8 mouse cellular contexts compared by ENCODE assay signal in genomic region chr1:74332241-74332763, GRCm38 (mm10). TPM values are rescaled to one million over a fixed set of nuclear protein-coding genes. Genes with fewer than 3 reads are reported as not detected.
A peak's percentile ranks its signal among the peaks of the same experiment; 100 is the strongest.
DNase-seq lines count a peak whose midpoint lies in the region; ATAC-seq and TF ChIP-seq lines count a peak whose summit lies in the region.

No protein-coding gene starts in this region.

- no peak for TF ChIP-seq EP300 in MEL (IDR thresholded peaks at IDR 0.05; ENCODE audit: low read depth in 1 of 2, low read length in 2 of 2)

- H3K9ac ChIP-seq in MEL (ENCODE audit: control insufficient read depth, low read depth, low read length, poor library complexity, severe bottlenecking) = peak overlapping the region; percentile 54
- H3K9ac ChIP-seq in forebrain, postnatal 0 days = peak overlapping the region; percentile 62
- peak overlapping the region; percentile 57 for H3K9ac ChIP-seq in lung, embryonic 15.5 days

- H3K36me3 ChIP-seq in MEL (ENCODE audit: control insufficient read depth in 1 of 2, insufficient read depth in 2 of 2, low read length in 2 of 2) = peaks cover 0 to 13% of the 10 kb centered on the region in 2 experiments; a peak in 2 of 4 replicates
- no peaks in the 10 kb centered on the region for H3K36me3 ChIP-seq in forebrain, postnatal 0 days (ENCODE audit: insufficient read depth)
- H3K36me3 ChIP-seq in lung, embryonic 15.5 days = no peaks in the 10 kb centered on the region

- H3K79me2 ChIP-seq in MEL (ENCODE audit: control insufficient read depth, insufficient read depth, low read length, poor library complexity) = no peaks in the 10 kb centered on the region

- no peak for TF ChIP-seq CTCF in MEL (IDR thresholded peaks at IDR 0.05 in 2 of 3, conservative IDR thresholded peaks at IDR 0.05 in 1 of 3; ENCODE audit: control insufficient read depth in 1 of 3, insufficient read depth in 1 of 3, low read depth in 2 of 3, low read length in 3 of 3, poor library complexity in 1 of 3, severe bottlenecking in 1 of 3)
- peak; percentile 30; the same call in 1 of the 2 replicates for TF ChIP-seq CTCF in cerebellum, adult 2 months (IDR thresholded peaks at IDR 0.05; ENCODE audit: borderline replicate concordance, insufficient read depth, low read depth, low read length)
- peak; percentile 69 for TF ChIP-seq CTCF in forebrain, postnatal 0 days (IDR thresholded peaks at IDR 0.05; ENCODE audit: low read depth)

- no peaks in the 10 kb centered on the region for H3K9me3 ChIP-seq in MEL (replicated peaks; ENCODE audit: insufficient read depth, low read length)
- H3K9me3 ChIP-seq in forebrain, postnatal 0 days (ENCODE audit: low read length) = no peaks in the 10 kb centered on the region
- H3K9me3 ChIP-seq in lung, embryonic 15.5 days = no peaks in the 10 kb centered on the region

- 0% methylated on average over 36 of the region's 36 CpGs for WGBS in cerebellum, adult 2 months
- WGBS in forebrain, postnatal 0 days = 2% methylated on average over 33 of the region's 36 CpGs
- under 1% methylated on average over 36 of the region's 36 CpGs for WGBS in lung, embryonic 15.5 days

- peaks cover 10 to 25% of the 10 kb centered on the region in 2 experiments for H3K4me1 ChIP-seq in MEL (ENCODE audit: control insufficient read depth in 1 of 2, insufficient read depth in 2 of 2, low read length in 2 of 2)
- H3K4me1 ChIP-seq in cerebellum, adult 2 months (ENCODE audit: control insufficient read depth, insufficient read depth, low read length) = peaks cover 15% of the 10 kb centered on the region
- H3K4me1 ChIP-seq in forebrain, postnatal 0 days (ENCODE audit: insufficient read depth) = peaks cover 14% of the 10 kb centered on the region; the same call in 1 of the 2 replicates
- H3K4me1 ChIP-seq in lung, embryonic 15.5 days = peaks cover 38% of the 10 kb centered on the region

- peak; percentile 37 to 96; a peak in 3 of 4 replicates for TF ChIP-seq POLR2A in MEL (IDR thresholded peaks at IDR 0.05; ENCODE audit: control insufficient read depth in 1 of 2, insufficient read depth in 1 of 2, low read depth in 1 of 2, low read length in 2 of 2, poor library complexity in 1 of 2)
- TF ChIP-seq POLR2A in cerebellum, adult 2 months (IDR thresholded peaks at IDR 0.05; ENCODE audit: borderline replicate concordance, insufficient read depth, low read length) = no peak; the same call in 1 of the 2 replicates

- TF ChIP-seq RAD21 in MEL (IDR thresholded peaks at IDR 0.05; ENCODE audit: low read depth, low read length) = no peak

- no peaks in the 10 kb centered on the region for H3K27me3 ChIP-seq in MEL (ENCODE audit: control insufficient read depth in 1 of 2, insufficient read depth in 2 of 2, low read length in 2 of 2)
- no peaks in the 10 kb centered on the region for H3K27me3 ChIP-seq in cerebellum, adult 2 months (ENCODE audit: control insufficient read depth, insufficient read depth, low read length)
- no peaks in the 10 kb centered on the region for H3K27me3 ChIP-seq in forebrain, postnatal 0 days (ENCODE audit: insufficient read depth, low read length)
- no peaks in the 10 kb centered on the region for H3K27me3 ChIP-seq in lung, embryonic 15.5 days

- H3K4me2 ChIP-seq in forebrain, postnatal 0 days (ENCODE audit: low read depth) = peak overlapping the region; percentile 85
- peak overlapping the region; percentile 83 for H3K4me2 ChIP-seq in lung, embryonic 15.5 days

- peak overlapping the region; percentile 51 to 72 for H3K4me3 ChIP-seq in MEL (ENCODE audit: control insufficient read depth in 1 of 2, insufficient read depth in 1 of 2, low read depth in 2 of 2, low read length in 2 of 2)
- H3K4me3 ChIP-seq in cerebellum, adult 2 months (replicated peaks; ENCODE audit: insufficient read depth, low read depth, low read length) = peak overlapping the region; percentile 61
- peak overlapping the region; percentile 49 for H3K4me3 ChIP-seq in forebrain, postnatal 0 days (ENCODE audit: low read depth, low read length)
- H3K4me3 ChIP-seq in lung, embryonic 15.5 days = peak overlapping the region; percentile 53

- peak overlapping the region; percentile 41 for H3K27ac ChIP-seq in MEL (ENCODE audit: control insufficient read depth, low read depth, low read length)
- peak overlapping the region; percentile 49 for H3K27ac ChIP-seq in cerebellum, adult 2 months (ENCODE audit: insufficient read depth, low read length)
- H3K27ac ChIP-seq in forebrain, postnatal 0 days (ENCODE audit: low read depth, low read length) = peak overlapping the region; percentile 79
- H3K27ac ChIP-seq in lung, embryonic 15.5 days = peak overlapping the region; percentile 89

- peak; percentile 93 for ATAC-seq in forebrain, postnatal 0 days
- peak; percentile 96 for ATAC-seq in lung, embryonic 15.5 days (ENCODE audit: borderline replicate concordance, extremely low read depth, low FRiP score, low TSS enrichment)

- peak; percentile 98 for DNase-seq in MEL (ENCODE audit: low read depth, low spot score)
- DNase-seq in cerebellum, adult 2 months = peak; percentile 94 to 96
- DNase-seq in forebrain, postnatal 0 days = peak; percentile 99
- peak; percentile 98 for DNase-seq in heart, postnatal 4 days
- peak; percentile 94 to 97 for DNase-seq in layer of hippocampus, adult 8-10 months (ENCODE audit: low spot score in 2 of 2)
- peak; percentile 96 for DNase-seq in ovary, adult 18-20 months (ENCODE audit: low spot score)
- peak; percentile 99 for DNase-seq in thymus, postnatal 0 days (ENCODE audit: low spot score)

RNA-seq across cellular contexts. Expression of gene Tmbim1, which starts 26.9 kb away (rescaled TPM):
- 10.3 and 13.0 TPM in 2 replicates for total RNA-seq in MEL (2012; rRNA removed)
- 10 to 100 TPM in 1 of 2 experiments, not detected in 1; 20.8 TPM for polyA plus RNA-seq in MEL (2012; ENCODE audit: insufficient read depth in 1 of 2, insufficient read length in 2 of 2, low read depth in 1 of 2, low replicate concordance in 2 of 2, missing spikeins in 1 of 2)
- 56.1 and 58.2 TPM in 2 replicates for polyA plus RNA-seq in cerebellum, adult 2 months (2012; rRNA removed)
- 5.8 and 7.9 TPM in 2 replicates for total RNA-seq in forebrain, postnatal 0 days (2014; rRNA removed)
- polyA plus RNA-seq in forebrain, postnatal 0 days (2015; fragmentation: Nextera tagmentation; extraction: Ambion mirVana) = 6.1 and 7.9 TPM in 2 replicates
- 10 to 100 TPM; 43.4 to 44.3 TPM for total RNA-seq in heart, postnatal 4 days (2021)
- total RNA-seq in layer of hippocampus, adult 8-10 months (2022) = 10 to 100 TPM; 24.9 to 37.2 (median 33.3) TPM
- 38.0 and 44.4 TPM in 2 replicates for polyA plus RNA-seq in lung, embryonic 15.5 days (2015; fragmentation: Nextera tagmentation; extraction: Ambion mirVana)
- polyA plus RNA-seq in thymus, postnatal 0 days (2015; fragmentation: Nextera tagmentation; extraction: Ambion mirVana) = 10.9 and 12.2 TPM in 2 replicates

RNA-seq across cellular contexts. Expression of gene Catip, which starts 29.6 kb away (rescaled TPM):
- 0.08 TPM in 1 of 2 replicates, not detected in the other for total RNA-seq in MEL (2012; rRNA removed)
- under 1 TPM in 1 of 2 experiments, not detected in 1; 0.08 TPM for polyA plus RNA-seq in MEL (2012; ENCODE audit: insufficient read depth in 1 of 2, insufficient read length in 2 of 2, low read depth in 1 of 2, low replicate concordance in 2 of 2, missing spikeins in 1 of 2)
- 2.1 and 3.3 TPM in 2 replicates for polyA plus RNA-seq in cerebellum, adult 2 months (2012; rRNA removed)
- 2.1 and 2.7 TPM in 2 replicates for total RNA-seq in forebrain, postnatal 0 days (2014; rRNA removed)
- polyA plus RNA-seq in forebrain, postnatal 0 days (2015; fragmentation: Nextera tagmentation; extraction: Ambion mirVana) = 0.63 and 1.6 TPM in 2 replicates
- under 1 TPM; 0.32 to 0.33 TPM for total RNA-seq in heart, postnatal 4 days (2021)
- 1 to 10 TPM; 1.7 to 3.3 (median 2.2) TPM for total RNA-seq in layer of hippocampus, adult 8-10 months (2022)
- 1.1 TPM in 2 replicates for polyA plus RNA-seq in lung, embryonic 15.5 days (2015; fragmentation: Nextera tagmentation; extraction: Ambion mirVana)
- 0.20 and 0.33 TPM in 2 replicates for polyA plus RNA-seq in thymus, postnatal 0 days (2015; fragmentation: Nextera tagmentation; extraction: Ambion mirVana)

RNA-seq across cellular contexts. Expression of gene Slc11a1, which starts 42.7 kb away (rescaled TPM):
- total RNA-seq in MEL (2012; rRNA removed) = 0.26 TPM in 1 of 2 replicates, not detected in the other
- polyA plus RNA-seq in MEL (2012; ENCODE audit: insufficient read depth in 1 of 2, insufficient read length in 2 of 2, low read depth in 1 of 2, low replicate concordance in 2 of 2, missing spikeins in 1 of 2) = under 1 TPM in 1 of 2 experiments, not detected in 1; 0.11 TPM
- polyA plus RNA-seq in cerebellum, adult 2 months (2012; rRNA removed) = 4.7 and 5.6 TPM in 2 replicates
- 3.7 and 10.7 TPM in 2 replicates for total RNA-seq in forebrain, postnatal 0 days (2014; rRNA removed)
- polyA plus RNA-seq in forebrain, postnatal 0 days (2015; fragmentation: Nextera tagmentation; extraction: Ambion mirVana) = 1.8 and 3.3 TPM in 2 replicates
- total RNA-seq in heart, postnatal 4 days (2021) = 1 to 10 TPM; 1.7 to 3.4 TPM
- total RNA-seq in layer of hippocampus, adult 8-10 months (2022) = 10 to 100 TPM in 2 of 4 experiments, 1 to 10 TPM in 2; 5.5 to 68.6 (median 30.6) TPM
- polyA plus RNA-seq in lung, embryonic 15.5 days (2015; fragmentation: Nextera tagmentation; extraction: Ambion mirVana) = 4.5 and 4.6 TPM in 2 replicates
- 5.6 and 6.1 TPM in 2 replicates for polyA plus RNA-seq in thymus, postnatal 0 days (2015; fragmentation: Nextera tagmentation; extraction: Ambion mirVana)

RNA-seq across cellular contexts. Expression of gene Pnkd, which starts 47.6 kb away (rescaled TPM):
- total RNA-seq in MEL (2012; rRNA removed) = 48.2 and 52.5 TPM in 2 replicates
- polyA plus RNA-seq in MEL (2012; ENCODE audit: insufficient read depth in 1 of 2, insufficient read length in 2 of 2, low read depth in 1 of 2, low replicate concordance in 2 of 2, missing spikeins in 1 of 2) = 10 to 100 TPM in 1 of 2 experiments, not detected in 1; 64.2 TPM
- polyA plus RNA-seq in cerebellum, adult 2 months (2012; rRNA removed) = 185 and 201 TPM in 2 replicates
- 57.5 and 64.5 TPM in 2 replicates for total RNA-seq in forebrain, postnatal 0 days (2014; rRNA removed)
- 112 and 128 TPM in 2 replicates for polyA plus RNA-seq in forebrain, postnatal 0 days (2015; fragmentation: Nextera tagmentation; extraction: Ambion mirVana)
- total RNA-seq in heart, postnatal 4 days (2021) = 100 to 1,000 TPM; 198 to 211 TPM
- total RNA-seq in layer of hippocampus, adult 8-10 months (2022) = 100 to 1,000 TPM; 170 to 190 (median 177) TPM
- polyA plus RNA-seq in lung, embryonic 15.5 days (2015; fragmentation: Nextera tagmentation; extraction: Ambion mirVana) = 103 and 106 TPM in 2 replicates
- 84.9 and 93.3 TPM in 2 replicates for polyA plus RNA-seq in thymus, postnatal 0 days (2015; fragmentation: Nextera tagmentation; extraction: Ambion mirVana)

RNA-seq across cellular contexts. Expression of gene Aamp, which starts 47.8 kb away (rescaled TPM):
- total RNA-seq in MEL (2012; rRNA removed) = 107 and 108 TPM in 2 replicates
- 100 to 1,000 TPM in 1 of 2 experiments, not detected in 1; 169 TPM for polyA plus RNA-seq in MEL (2012; ENCODE audit: insufficient read depth in 1 of 2, insufficient read length in 2 of 2, low read depth in 1 of 2, low replicate concordance in 2 of 2, missing spikeins in 1 of 2)
- polyA plus RNA-seq in cerebellum, adult 2 months (2012; rRNA removed) = 186 and 198 TPM in 2 replicates
- total RNA-seq in forebrain, postnatal 0 days (2014; rRNA removed) = 160 and 179 TPM in 2 replicates
- 211 and 215 TPM in 2 replicates for polyA plus RNA-seq in forebrain, postnatal 0 days (2015; fragmentation: Nextera tagmentation; extraction: Ambion mirVana)
- total RNA-seq in heart, postnatal 4 days (2021) = 100 to 1,000 TPM; 103 to 105 TPM
- total RNA-seq in layer of hippocampus, adult 8-10 months (2022) = 100 to 1,000 TPM; 150 to 159 (median 154) TPM
- polyA plus RNA-seq in lung, embryonic 15.5 days (2015; fragmentation: Nextera tagmentation; extraction: Ambion mirVana) = 248 and 261 TPM in 2 replicates
- polyA plus RNA-seq in thymus, postnatal 0 days (2015; fragmentation: Nextera tagmentation; extraction: Ambion mirVana) = 195 and 200 TPM in 2 replicates

Comparison
In these comparisons a context has a peak if more than half of its experiments do, and no peak if none do; other contexts are left out.
1. Peak in every context shown above with its lines: DNase-seq, ATAC-seq, H3K4me3 ChIP-seq and H3K27ac ChIP-seq.
2. CTCF ChIP-seq: peak in cerebellum, adult 2 months (single experiment) and forebrain, postnatal 0 days (single experiment); none in MEL (0 of 3).